ENCODE assay signal across 12 mouse cellular contexts in the genomic region with DNA sequence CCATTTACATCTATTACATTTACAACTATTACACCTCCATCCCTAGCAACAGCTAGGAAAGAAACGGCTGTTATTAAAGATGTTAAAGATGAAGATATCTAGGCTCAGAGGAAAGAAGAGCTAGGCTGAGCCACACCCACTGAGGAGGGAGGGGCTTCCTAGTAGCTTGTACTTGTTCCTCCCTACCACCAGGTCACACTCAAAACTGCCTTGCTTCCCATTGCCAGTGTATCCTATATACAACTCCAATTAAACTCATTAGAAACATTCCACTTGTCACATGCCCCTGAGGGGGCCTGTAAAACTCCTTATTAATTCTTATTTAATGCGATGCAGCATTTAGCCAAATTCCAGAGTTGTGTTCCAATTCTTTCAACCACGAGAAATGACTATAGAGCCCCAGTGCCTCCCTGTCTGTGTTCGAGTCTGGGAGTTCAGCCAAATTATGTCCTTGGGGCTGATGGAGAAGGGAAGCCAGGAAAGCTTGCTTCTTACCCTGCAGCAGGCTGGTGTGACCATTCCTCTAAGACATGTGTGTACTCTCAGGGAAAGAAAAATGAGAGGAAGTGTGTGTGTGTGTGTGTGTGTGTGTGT.
DNase-seq lines count a peak whose midpoint lies in the region; ATAC-seq lines count a peak whose summit lies in the region.
"Had no signal": no experiment of that assay in that cellular context is flagged by ENCODE, and none has a peak within 500 bp of the region (broad histone marks: within the 10 kb centered on the region; RNA-seq: fewer than 3 reads in every experiment).

No protein-coding gene starts in this region.

- no peak for ATAC-seq in granulocyte monocyte progenitor cell, adult 5-6 weeks (replicated peaks; ENCODE audit: poor library complexity, severe bottlenecking)
- ATAC-seq: liver, postnatal 0 days had no signal

- peak; percentile 5 to 19 for DNase-seq in adrenal gland, postnatal 36 days
- no peak for DNase-seq in adrenal gland, postnatal 4 days (ENCODE audit: low spot score in 2 of 2)
- DNase-seq in kidney, adult 11 months, result peak; percentile 12
- no peak for DNase-seq in kidney, adult 18-20 months
- DNase-seq in ovary, postnatal 14 days (ENCODE audit: low spot score), result peak; percentile 1
- DNase-seq in ovary, postnatal 36 days (ENCODE audit: low spot score), result no peak
- DNase-seq in testis, postnatal 14 days (ENCODE audit: low spot score), result peak; percentile 26
- DNase-seq: gastrocnemius, postnatal 25 days; heart, postnatal 36 days; liver, postnatal 0 days; spleen, adult 18-20 months had no signal

Comparison
In these comparisons a context has a peak if more than half of its experiments do, and no peak if none do; other contexts are left out.
1. DNase-seq: peak in adrenal gland, postnatal 36 days (2 of 2), kidney, adult 11 months (single experiment), ovary, postnatal 14 days (single experiment) and testis, postnatal 14 days (single experiment); none in adrenal gland, postnatal 4 days (0 of 2), kidney, adult 18-20 months (single experiment) and ovary, postnatal 36 days (single experiment).